Mouse (Mus musculus): ENCODE measurements around the gene Slc8a2. TPM values are rescaled to one million over a fixed set of nuclear protein-coding genes. Genes with fewer than 3 reads are reported as not detected.

Slc8a2 gene
- polyA plus RNA-seq, 1 experiment from 2014 or later = 0.28 TPM

DNA sequence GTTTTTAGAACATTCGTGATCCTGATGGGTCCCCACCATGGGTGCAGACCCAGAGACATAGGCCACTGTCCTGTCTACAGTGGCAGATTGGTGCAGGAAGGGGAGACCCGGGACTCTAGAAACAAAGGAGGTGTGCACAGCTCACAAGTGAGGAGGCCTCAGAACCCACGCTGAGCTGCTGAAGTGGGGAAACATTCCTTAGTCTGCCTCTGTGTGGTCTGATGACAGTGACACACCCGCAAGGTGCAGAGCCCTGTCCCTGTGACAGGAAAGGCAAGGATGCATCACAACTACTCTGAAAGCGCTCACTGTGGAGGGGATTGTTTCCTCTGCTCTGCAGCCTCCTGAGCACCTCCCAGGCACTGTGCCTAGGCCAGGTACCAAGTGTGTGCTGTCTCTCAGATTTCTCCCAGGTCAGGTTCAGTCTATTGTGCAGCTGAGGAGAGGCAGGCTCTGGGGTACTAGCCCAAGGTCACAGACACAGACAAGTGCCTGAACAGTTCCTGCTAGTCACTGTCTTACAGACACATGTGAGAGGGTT is 26.9 kb upstream of the Slc8a2 start:
- Histone ChIP-seq H3K27ac (ENCODE audit: poor library complexity, severe bottlenecking) (no peak overlapping the region), H3K27me3 (replicated peaks) (no peaks in the 10 kb centered on the region), H3K4me3 (no peak overlapping the region), H3K36me3 (peaks cover 50% of the 10 kb centered on the region), H3K9ac (peak overlapping the region; percentile 33; the same call in 1 of the 2 replicates), H3K9me3 (replicated peaks) (no peaks in the 10 kb centered on the region), H3K4me2 (no peak overlapping the region), H3K4me1 (replicated peaks) (peaks cover 43% of the 10 kb centered on the region)
- 80% methylated on average over 5 of the region's 5 CpGs for WGBS
- no peak for ATAC-seq (ENCODE audit: insufficient number of reproducible peaks, low FRiP score)

DNA sequence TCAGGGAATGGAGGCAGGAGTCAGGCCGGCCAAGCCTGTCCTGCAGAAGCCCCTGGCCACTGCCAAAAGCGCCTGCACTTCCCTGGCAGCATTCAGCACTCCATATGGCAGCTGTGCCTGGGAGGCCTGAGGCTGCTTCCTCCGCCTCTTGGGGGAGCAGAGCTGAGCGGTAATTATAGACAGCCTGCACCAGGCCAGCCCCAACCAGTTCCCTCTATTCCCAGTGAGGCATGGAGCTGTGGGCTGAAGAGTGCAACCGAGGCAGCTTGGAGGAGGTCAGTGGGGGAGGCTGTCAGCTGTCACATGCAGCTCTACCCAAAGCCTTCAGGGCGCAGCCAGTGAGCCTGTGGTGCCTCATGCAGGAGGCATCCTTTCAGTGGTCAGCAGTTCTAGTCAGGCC is 25.9 kb upstream of the Slc8a2 start:
- Histone ChIP-seq H3K9ac (no peak overlapping the region), H3K36me3 (peaks cover 60% of the 10 kb centered on the region)

DNA sequence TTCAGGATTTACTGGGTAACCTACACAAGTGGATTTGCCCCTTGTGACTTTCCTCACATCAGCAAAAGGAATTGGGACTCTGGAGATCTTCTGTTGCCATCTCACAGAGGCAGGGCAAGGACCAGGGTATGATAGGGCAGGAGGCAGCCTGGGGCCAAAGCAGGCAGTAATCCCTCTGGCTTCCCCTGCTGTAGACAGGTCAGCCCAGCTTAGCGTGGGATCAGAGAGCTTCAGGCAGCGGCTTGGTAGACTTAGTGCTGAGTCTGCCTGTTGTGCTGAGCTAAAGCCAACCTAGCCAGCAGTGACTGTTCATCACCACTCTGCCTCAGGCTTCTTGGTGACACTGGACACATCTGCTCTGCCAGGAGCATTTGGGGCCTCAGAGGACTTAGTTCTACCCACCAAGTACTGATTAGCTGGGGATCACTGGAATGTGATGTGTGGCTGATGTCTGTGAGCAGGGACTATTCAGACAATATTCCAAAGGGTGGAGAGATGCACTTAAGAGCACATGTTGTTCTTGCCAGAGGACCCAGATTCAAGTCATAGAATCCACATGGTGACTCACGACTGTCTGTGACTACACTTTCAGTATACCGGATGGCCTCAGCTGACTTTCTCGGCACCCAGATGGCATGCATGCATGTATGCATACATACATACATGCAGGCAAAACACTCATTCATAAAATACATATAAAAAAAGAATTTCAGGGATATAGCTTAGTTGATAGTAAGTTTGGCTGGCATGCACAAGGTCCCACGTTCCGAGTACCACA is 24.8 kb upstream of the Slc8a2 start:
- no peak for ATAC-seq (ENCODE audit: insufficient number of reproducible peaks, low FRiP score)
- peaks cover 70% of the 10 kb centered on the region for H3K36me3 ChIP-seq

More for the DNA sequence above, 25.9 kb upstream of the Slc8a2 start:
- Histone ChIP-seq H3K9me3 (replicated peaks) (no peaks in the 10 kb centered on the region), H3K27me3 (replicated peaks) (no peaks in the 10 kb centered on the region), H3K27ac (ENCODE audit: poor library complexity, severe bottlenecking) (no peak overlapping the region), H3K4me3 (no peak overlapping the region), H3K4me2 (no peak overlapping the region), H3K4me1 (replicated peaks) (peaks cover 43% of the 10 kb centered on the region)
- WGBS = 70% methylated on average over 6 of the region's 6 CpGs
- ATAC-seq (ENCODE audit: insufficient number of reproducible peaks, low FRiP score) = no peak

GRCm38 (mm10) chr7:16108886-16109542 is 20.6 kb upstream of the Slc8a2 start:
- H3K36me3 ChIP-seq = peaks cover 86% of the 10 kb centered on the region
- no peaks in the 10 kb centered on the region for H3K27me3 ChIP-seq (replicated peaks)
- no peaks in the 10 kb centered on the region for H3K4me1 ChIP-seq (replicated peaks)
- H3K9me3 ChIP-seq (replicated peaks) = no peaks in the 10 kb centered on the region
- no peak overlapping the region for H3K4me2 ChIP-seq
- 93% methylated on average over 9 of the region's 9 CpGs for WGBS
- no peak overlapping the region for H3K27ac ChIP-seq (ENCODE audit: poor library complexity, severe bottlenecking)
- ATAC-seq (ENCODE audit: insufficient number of reproducible peaks, low FRiP score) = no peak
- H3K9ac ChIP-seq = no peak overlapping the region
- no peak overlapping the region for H3K4me3 ChIP-seq

More for the DNA sequence above, 24.8 kb upstream of the Slc8a2 start:
- peaks cover 34% of the 10 kb centered on the region for H3K4me1 ChIP-seq (replicated peaks)
- no peaks in the 10 kb centered on the region for H3K27me3 ChIP-seq (replicated peaks)
- no peak overlapping the region for H3K4me2 ChIP-seq
- no peak overlapping the region for H3K4me3 ChIP-seq
- H3K27ac ChIP-seq (ENCODE audit: poor library complexity, severe bottlenecking) = no peak overlapping the region
- 87% methylated on average over 7 of the region's 7 CpGs for WGBS
- H3K9me3 ChIP-seq (replicated peaks) = no peaks in the 10 kb centered on the region
- H3K9ac ChIP-seq = no peak overlapping the region

GRCm38 (mm10) chr7:16110158-16110557 is 19.5 kb upstream of the Slc8a2 start:
- no peak overlapping the region for H3K9ac ChIP-seq
- no peak overlapping the region for H3K4me3 ChIP-seq
- no peaks in the 10 kb centered on the region for H3K9me3 ChIP-seq (replicated peaks)
- H3K27me3 ChIP-seq (replicated peaks) = no peaks in the 10 kb centered on the region
- 91% methylated on average over 8 of the region's 8 CpGs for WGBS
- H3K27ac ChIP-seq (ENCODE audit: poor library complexity, severe bottlenecking) = no peak overlapping the region
- ATAC-seq (ENCODE audit: insufficient number of reproducible peaks, low FRiP score) = no peak
- H3K36me3 ChIP-seq = peaks cover 88% of the 10 kb centered on the region
- H3K4me1 ChIP-seq (replicated peaks) = no peaks in the 10 kb centered on the region
- H3K4me2 ChIP-seq = no peak overlapping the region

DNA sequence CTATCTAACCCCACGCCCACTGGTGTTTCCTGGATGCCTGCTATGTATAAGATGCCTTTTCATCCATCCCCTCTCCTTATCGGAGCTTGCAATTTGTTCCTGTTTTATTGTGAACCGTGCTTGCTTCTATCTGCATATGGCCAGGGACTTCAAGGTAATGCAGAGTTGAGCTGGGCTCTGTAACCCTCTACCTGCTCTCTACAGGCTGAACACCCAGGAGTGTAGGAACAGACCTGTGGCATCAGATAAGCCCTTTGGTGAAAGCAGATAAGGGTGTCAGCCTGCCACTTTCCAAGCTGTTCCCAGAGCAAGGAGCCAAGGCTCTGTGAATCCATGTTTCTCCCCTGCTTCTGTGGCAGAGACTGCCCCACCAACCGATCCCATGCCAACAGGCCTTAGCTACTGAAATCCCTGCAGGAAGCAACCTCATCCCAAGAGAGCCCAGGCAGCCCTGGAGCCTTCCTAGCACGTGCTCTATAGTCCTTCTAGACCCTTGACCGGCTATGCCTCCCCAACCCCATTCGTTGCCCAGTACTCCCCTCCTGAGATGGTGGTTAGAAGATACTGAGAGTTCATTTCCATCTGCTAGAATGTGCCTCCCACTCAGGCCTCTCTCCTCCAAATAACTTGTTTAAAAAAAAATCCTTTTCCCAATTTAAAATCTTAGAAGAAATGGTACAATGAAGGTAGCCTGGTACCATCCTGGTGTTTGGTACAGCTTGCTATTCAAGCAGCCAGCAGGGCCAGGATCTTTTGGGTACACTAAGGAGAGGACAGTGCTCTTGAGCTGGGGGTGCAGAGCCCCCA is 18.1 kb upstream of the Slc8a2 start:
- WGBS = 86% methylated on average over 7 of the region's 7 CpGs
- no peak overlapping the region for H3K9ac ChIP-seq

GRCm38 (mm10) chr7:16116418-16116817 is 13.2 kb upstream of the Slc8a2 start:
- ATAC-seq (ENCODE audit: insufficient number of reproducible peaks, low FRiP score) = no peak
- H3K9ac ChIP-seq = no peak overlapping the region
- peaks cover 10% of the 10 kb centered on the region for H3K4me1 ChIP-seq (replicated peaks)
- H3K27ac ChIP-seq (ENCODE audit: poor library complexity, severe bottlenecking) = no peak overlapping the region
- H3K27me3 ChIP-seq (replicated peaks) = no peaks in the 10 kb centered on the region
- H3K4me2 ChIP-seq = no peak overlapping the region
- no peak overlapping the region for H3K4me3 ChIP-seq
- peaks cover 66% of the 10 kb centered on the region for H3K36me3 ChIP-seq
- H3K9me3 ChIP-seq (replicated peaks) = no peaks in the 10 kb centered on the region
- 93% methylated on average over 7 of the region's 7 CpGs for WGBS

More for the DNA sequence above, 18.1 kb upstream of the Slc8a2 start:
- H3K27me3 ChIP-seq (replicated peaks) = no peaks in the 10 kb centered on the region
- H3K4me2 ChIP-seq = no peak overlapping the region
- H3K4me1 ChIP-seq (replicated peaks) = no peaks in the 10 kb centered on the region
- no peaks in the 10 kb centered on the region for H3K9me3 ChIP-seq (replicated peaks)
- H3K27ac ChIP-seq (ENCODE audit: poor library complexity, severe bottlenecking) = no peak overlapping the region
- ATAC-seq (ENCODE audit: insufficient number of reproducible peaks, low FRiP score) = no peak
- no peak overlapping the region for H3K4me3 ChIP-seq
- peaks cover 97% of the 10 kb centered on the region for H3K36me3 ChIP-seq

- Histone ChIP-seq H3K4me3 (no peak overlapping the region), H3K36me3 (peaks cover 59% of the 10 kb centered on the region), H3K9ac (no peak overlapping the region), H3K4me1 (replicated peaks) (peaks cover 10% of the 10 kb centered on the region), H3K27me3 (replicated peaks) (no peaks in the 10 kb centered on the region), H3K9me3 (replicated peaks) (no peaks in the 10 kb centered on the region), H3K27ac (ENCODE audit: poor library complexity, severe bottlenecking) (no peak overlapping the region), H3K4me2 (no peak overlapping the region)
- no peak for ATAC-seq (ENCODE audit: insufficient number of reproducible peaks, low FRiP score)
- WGBS = 90% methylated on average over 3 of the region's 3 CpGs
These were observed 12.5 kb upstream of the Slc8a2 start for GRCm38 (mm10) chr7:16117100-16117499.

GRCm38 (mm10) chr7:16119569-16120261 is 9.9 kb upstream of the Slc8a2 start, which contains the start of gene Kptn:
Gene Kptn, plus strand, starts transcription at chr7:16119895.
- Histone ChIP-seq H3K9ac (peak within 1 kb of the TSS; percentile 76), H3K27me3 (replicated peaks) (no peaks in the 10 kb centered on the region), H3K4me3 (peak within 1 kb of the TSS; percentile 68), H3K4me2 (peak within 1 kb of the TSS; percentile 65), H3K36me3 (peaks cover 38% of the 10 kb centered on the region), H3K4me1 (replicated peaks) (peaks cover 10% of the 10 kb centered on the region), H3K9me3 (replicated peaks) (no peaks in the 10 kb centered on the region), H3K27ac (ENCODE audit: poor library complexity, severe bottlenecking) (peak within 1 kb of the TSS; percentile 88)
- ATAC-seq (ENCODE audit: insufficient number of reproducible peaks, low FRiP score) = peak; percentile 87
- WGBS = 1% methylated on average over 33 of the region's 33 CpGs

DNA sequence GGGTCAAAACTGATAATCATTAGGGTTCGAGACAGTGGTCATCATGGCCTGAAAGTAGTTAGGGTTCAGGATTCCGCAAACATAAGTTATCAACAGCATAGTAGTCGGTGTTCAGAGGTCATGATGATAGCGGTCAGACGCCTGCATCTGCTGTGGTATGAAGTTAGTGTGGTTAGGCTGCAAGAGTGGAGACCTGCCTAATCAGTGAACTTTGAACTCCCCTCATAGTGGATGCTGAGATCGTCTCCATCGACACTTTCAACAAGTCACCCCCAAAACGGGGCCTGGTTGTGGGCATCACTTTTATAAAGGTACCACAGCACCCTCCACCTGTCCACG is 9.4 kb upstream of the Slc8a2 start:
- Histone ChIP-seq H3K4me3 (peak overlapping the region; percentile 68), H3K36me3 (peaks cover 36% of the 10 kb centered on the region), H3K27ac (ENCODE audit: poor library complexity, severe bottlenecking) (no peak overlapping the region), H3K9ac (peak overlapping the region; percentile 76), H3K27me3 (replicated peaks) (no peaks in the 10 kb centered on the region), H3K4me1 (replicated peaks) (peaks cover 10% of the 10 kb centered on the region), H3K4me2 (peak overlapping the region; percentile 65), H3K9me3 (replicated peaks) (no peaks in the 10 kb centered on the region)
- WGBS = 35% methylated on average over 9 of the region's 9 CpGs
- no peak; the same call in 1 of the 2 replicates for ATAC-seq (ENCODE audit: insufficient number of reproducible peaks, low FRiP score)

Measured in heart, embryonic 12.5 days (tissue).